Mouse (Mus musculus): ENCODE data around the gene Bend7.

GRCm38 (mm10) chr2:4782809-4783641 is 65.4 kb downstream of the Bend7 start:
- TF ChIP-seq POLR2A (IDR thresholded peaks at IDR 0.05; ENCODE audit: insufficient read depth, low read length) (no peak), CTCF (IDR thresholded peaks at IDR 0.05; ENCODE audit: low read depth, low read length) (no peak)

Data from ES-Bruce4 (cell line).